Mouse (Mus musculus) neutrophil, adult 5-6 weeks (primary cell): ENCODE data around the gene Chst8. TPM values are rescaled to one million over a fixed set of nuclear protein-coding genes. Genes with fewer than 3 reads are reported as not detected.

ENCODE experiments used
- ATAC-seq: fragments of 151-379, 151-347 bp; 2 replicates; pipeline ENCODE4 v1.8.0; 2017; ENCODE audit warnings: mild to moderate bottlenecking, moderate TSS enrichment; ENCODE audit not compliant: insufficient number of reproducible peaks, poor library complexity, low FRiP score, severe bottlenecking; ENCODE audit errors: extremely low read depth
- total RNA-seq: library from RNA; stranded (forward); fragments of 200-1000 nt; gene quantifications from 2 replicates; pipeline ENCODE4 v1.2.3, GENCODE M21; 2017

The Chst8 gene
- total RNA-seq, 1 experiment from 2014 or later = not detected

GRCm38 (mm10) chr7:34652751-34653502 is 159.6 kb downstream of the Chst8 start:
- no peak for ATAC-seq

DNA sequence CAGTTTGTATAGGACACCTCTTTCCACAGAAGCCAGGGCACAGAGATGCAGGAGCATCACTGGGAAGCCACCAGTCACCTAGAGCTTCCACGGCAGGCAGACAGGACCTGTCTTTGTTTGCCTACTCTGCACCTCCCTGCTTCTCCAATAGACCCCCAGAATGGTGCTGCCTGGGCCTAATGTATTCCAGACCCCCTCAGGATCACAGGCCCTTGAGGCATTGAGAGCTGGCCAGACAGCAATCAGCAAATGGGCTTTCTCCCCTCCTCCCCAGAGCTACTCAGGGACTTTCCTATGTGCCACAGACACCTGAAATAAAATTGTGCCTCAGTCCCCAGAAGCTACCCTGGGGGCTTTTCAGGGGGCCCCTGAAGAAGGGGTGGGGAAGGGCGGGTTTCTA is 161.1 kb downstream of the Chst8 start:
- no peak for ATAC-seq

- ATAC-seq = no peak
Observed at GRCm38 (mm10) chr7:34647052-34647451, 165.5 kb downstream of the Chst8 start.

DNA sequence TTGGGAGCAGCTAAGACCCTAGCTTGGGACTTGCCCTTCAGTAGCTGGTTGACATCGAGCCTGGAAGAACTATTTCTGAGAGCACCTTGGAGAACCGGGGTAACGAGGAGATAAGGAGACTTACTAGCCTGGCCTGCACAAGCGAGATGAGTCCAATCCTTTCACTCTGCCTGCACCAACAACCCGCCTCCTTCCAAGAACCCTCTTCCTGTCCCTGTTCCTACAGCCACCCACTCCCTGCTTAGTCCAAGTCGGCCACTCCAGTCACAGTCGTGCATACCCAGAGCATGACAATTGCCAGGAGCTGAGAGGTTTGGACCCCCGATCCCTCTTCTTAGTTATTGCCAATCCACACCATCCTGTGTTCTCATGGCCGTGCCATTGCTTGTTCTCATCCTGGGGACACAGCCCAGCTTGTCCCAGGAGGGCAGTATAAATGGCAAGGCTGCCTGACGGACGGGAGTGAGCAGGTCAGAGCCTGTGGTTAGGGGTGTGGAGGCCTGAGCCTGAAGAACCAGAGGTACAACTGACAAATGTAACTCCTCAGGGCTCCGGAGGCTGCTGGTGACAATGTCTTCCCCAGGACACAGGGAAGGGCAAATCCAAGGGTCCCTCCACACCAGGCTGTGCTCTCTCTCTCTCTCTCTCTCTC is 166.2 kb downstream of the Chst8 start:
- ATAC-seq = no peak

DNA sequence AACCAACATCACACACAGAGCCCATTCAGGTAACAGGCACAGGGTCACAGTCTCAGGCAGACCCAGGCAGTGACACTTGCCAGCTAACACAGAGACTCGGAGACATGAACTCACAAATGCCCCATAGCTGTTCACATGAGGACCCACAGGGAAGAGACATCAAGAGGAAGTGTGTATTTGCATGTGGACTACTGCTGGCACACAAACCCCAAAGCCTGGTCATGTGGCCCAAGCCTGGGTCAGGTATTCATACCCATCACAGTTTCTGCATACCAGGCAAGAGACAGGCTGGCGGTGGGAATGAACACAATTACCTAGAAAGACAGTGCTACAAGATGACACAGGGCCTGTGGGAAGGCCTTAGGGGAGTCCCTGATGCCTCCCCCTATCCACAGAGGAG is 166.9 kb downstream of the Chst8 start:
- no peak for ATAC-seq

DNA sequence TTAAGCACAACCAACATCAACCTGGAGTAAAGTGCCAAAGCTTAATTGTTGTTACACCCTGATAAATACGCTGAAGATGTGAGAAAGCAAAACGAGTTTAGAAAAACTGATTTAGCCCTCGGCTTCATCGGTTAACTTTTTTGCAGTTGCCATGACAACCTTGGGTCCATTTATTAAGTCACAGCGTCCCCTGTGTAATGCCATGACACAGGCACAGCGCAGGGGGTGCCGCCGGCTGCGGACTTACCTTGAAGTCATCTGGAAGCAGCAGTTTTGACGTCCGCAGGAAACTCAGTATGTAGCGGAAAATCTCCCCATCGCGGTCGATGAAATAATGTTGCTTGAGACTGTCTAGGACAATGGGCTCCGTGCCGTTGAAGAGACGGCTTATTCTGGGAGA is 167.9 kb downstream of the Chst8 start:
- no peak for ATAC-seq

GRCm38 (mm10) chr7:34643329-34643728 is 169.2 kb downstream of the Chst8 start:
- no peak for ATAC-seq

- no peak for ATAC-seq
Observed at GRCm38 (mm10) chr7:34641968-34642367, 170.5 kb downstream of the Chst8 start.

DNA sequence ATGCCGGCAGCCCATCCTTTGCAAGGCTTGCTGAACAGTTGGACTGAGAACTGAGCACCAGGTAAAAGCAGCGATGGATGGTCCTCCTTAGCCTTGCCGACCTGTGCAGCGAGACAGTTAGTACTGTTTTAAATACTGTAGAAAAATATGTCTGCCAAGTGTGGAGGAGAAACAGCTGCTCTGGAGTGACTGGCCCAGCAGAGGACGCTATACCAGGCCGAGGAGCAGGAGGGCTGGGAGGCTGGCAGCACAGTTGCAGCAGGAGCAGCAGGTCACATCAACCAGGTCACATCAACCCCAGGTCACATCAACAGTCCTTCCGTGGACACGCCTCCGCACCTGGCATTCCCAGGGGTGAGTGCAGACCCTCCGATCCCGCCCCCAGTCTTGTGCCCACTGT is 172.7 kb downstream of the Chst8 start:
- ATAC-seq = no peak

- ATAC-seq = no peak
Observed at GRCm38 (mm10) chr7:34636661-34637060, 175.8 kb downstream of the Chst8 start.

DNA sequence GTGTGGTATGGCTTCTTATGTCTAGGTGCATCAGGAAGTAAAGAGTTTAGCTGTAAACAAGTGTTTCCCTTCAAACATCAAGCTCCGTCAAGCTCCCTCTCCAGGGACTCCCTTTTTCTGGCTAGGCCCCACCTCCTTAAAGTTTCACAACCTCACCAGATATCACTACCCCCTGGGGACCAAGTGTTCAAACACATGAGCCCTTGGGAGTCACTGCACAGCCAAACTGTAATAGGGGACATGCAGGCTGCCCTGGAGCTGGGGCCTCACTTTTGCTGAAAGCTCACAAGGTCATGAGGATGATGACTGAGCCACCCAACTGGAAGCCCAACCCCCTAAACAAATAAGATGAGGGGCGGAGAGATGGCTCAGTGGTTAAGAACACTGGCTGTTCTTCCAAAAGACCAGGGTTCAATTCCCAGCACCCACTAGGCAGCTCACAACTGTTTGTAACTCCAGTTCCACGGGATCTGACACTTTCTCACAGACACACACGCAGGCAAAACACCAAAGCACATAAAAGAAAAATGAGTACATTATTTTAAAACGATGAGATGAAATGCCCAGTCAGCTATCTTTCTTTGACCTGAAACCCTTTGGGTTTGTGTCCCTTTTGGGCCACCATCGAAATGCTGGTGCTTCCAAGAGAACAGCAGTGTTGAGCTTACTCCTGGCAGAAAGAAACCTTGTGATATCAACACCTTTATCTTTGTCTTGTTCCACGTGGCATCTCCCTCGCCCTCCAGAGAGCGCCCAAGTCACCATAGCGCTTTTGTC is 179.4 kb downstream of the Chst8 start:
- no peak for ATAC-seq

DNA sequence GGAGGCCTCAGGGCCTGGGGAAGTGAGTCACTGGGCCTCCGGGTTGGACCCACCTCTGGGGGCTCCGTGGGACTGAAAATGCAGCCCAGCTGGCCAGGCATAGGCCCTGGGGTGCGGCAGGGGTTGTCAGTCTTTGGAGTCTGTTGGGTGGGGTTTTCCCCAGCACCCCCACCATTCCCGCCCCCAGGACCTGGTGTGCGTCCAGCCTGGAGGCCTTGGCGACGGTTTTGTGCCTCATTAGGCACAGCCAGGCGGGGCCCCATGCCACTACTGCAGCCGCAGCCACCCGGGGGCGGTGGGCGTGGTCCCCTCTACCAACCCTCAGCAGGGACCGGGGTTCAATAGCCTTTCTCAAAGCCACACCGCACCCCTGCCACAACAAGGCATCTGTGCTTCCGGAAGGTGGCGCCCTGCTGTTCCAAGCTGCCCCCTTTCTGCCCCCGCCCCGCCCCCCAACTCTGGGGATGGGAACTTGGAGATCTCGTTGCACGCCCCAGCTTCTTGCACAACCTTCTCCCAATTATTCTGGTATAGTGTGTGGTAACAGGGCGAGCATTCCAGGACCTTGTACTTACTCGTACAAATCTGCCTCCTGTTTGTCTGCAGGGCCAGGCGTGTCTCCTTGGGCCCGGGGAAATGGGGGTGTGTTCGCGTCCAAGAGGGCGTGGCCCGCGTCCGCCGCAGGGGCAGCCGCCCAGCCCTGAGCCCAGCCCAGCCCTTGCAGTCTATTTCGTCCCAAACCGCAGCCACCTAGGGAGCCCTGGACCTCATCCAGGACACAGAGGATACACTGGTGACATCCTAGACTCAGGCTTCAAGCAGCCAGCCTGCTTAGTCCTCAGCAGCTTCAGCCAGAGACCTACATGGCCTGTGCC is 182.1 kb downstream of the Chst8 start:
- no peak for ATAC-seq

GRCm38 (mm10) chr7:34629702-34630210 is 182.8 kb downstream of the Chst8 start:
- ATAC-seq = no peak

Other genes starting within 250 kb of the Chst8 start
- not detected in 2 replicates for gene Kctd15, start 156.0 kb downstream of the Chst8 start, total RNA-seq
- 20.4 and 21.9 TPM in 2 replicates for gene Pepd, start 99.7 kb upstream of the Chst8 start, total RNA-seq
- 50.2 and 58.8 TPM in 2 replicates for gene Cebpg, start 243.9 kb upstream of the Chst8 start, total RNA-seq